Mouse (Mus musculus): ENCODE results near the gene Nptxr. TPM values are rescaled to one million over a fixed set of nuclear protein-coding genes. Genes with fewer than 3 reads are reported as not detected.

Nptxr gene
- total RNA-seq (2014; rRNA removed) (129 and 184 TPM in 2 replicates), polyA plus RNA-seq (2015; fragmentation: Nextera tagmentation; extraction: Ambion mirVana) (41.9 and 87.3 TPM in 2 replicates)

DNA sequence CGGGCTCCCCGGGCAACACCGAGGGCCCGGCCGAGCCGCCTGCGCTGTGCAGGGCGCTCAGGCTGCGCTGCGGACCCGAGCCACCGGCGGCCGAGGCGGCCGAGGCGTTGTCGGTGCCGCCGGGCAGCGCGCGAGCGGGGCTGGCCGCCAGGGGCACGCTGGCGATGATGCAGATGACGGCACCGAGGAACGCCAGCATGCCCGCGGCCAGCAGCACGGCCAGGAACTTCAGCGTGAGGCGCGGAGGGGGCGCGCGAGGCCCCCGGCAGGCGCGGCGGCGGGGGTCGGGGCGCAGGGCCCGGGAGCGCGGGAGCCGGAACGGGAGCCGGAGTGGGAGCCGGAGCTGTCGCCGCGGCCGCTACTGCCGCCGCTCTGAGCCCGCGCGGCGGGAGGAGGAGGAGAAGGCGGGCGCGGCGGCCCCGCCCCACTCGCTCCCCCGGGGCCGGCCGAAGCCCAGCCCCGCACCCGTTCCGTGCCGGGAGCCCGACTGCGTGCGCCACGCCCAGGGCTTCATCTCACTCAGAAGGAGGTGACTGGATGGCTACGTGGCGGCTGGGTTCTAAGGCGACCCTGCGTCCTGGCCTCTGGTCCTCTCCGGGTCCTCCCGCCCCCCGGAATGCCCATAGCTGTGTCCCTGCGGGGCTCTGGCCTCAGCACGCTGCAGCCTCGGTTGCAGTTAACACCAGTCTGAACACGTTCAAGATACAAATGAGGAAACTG lies at the start of gene Nptxr:
Nptxr (minus strand) TSS at position 415 of the 720 bp plus-strand sequence.
- Histone ChIP-seq H3K36me3 (ENCODE audit: insufficient read depth) (no peaks in the 10 kb centered on the region), H3K27me3 (ENCODE audit: insufficient read depth, low read length) (peaks cover 19% of the 10 kb centered on the region), H3K27ac (ENCODE audit: low read depth, low read length) (peak within 1 kb of the TSS; percentile 78), H3K4me1 (ENCODE audit: insufficient read depth) (no peaks in the 10 kb centered on the region; the same call in 1 of the 2 replicates), H3K4me2 (ENCODE audit: low read depth) (peak within 1 kb of the TSS; percentile 86), H3K9ac (peak within 1 kb of the TSS; percentile 70), H3K9me3 (ENCODE audit: low read length) (no peaks in the 10 kb centered on the region), H3K4me3 (ENCODE audit: low read depth, low read length) (peak within 1 kb of the TSS; percentile 63)
- TF ChIP-seq CTCF (IDR thresholded peaks at IDR 0.05; ENCODE audit: low read depth), result no peak; the same call in 1 of the 2 replicates
- DNase-seq, result peak; percentile 75
- peak; percentile 79 for ATAC-seq
- WGBS, result 2% methylated on average over 69 of the region's 91 CpGs

DNA sequence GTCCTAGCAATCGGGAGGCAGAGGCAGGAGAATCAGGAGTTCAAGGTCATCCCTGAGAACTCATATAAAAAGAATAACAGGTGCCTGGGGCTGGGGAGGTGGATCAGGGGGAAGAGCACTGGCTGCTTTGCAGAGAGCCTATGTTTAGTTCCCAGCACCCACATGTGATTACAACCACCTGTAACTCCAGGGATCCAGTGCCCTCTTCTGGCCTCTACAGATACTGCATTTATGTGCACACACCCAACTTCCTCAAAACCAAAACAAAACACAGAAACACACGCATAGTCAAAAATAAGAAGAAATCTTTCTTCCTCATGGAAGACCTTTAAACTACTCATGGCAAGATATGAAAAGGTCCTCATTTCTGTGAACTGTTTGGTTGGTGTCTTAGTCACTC lies 45.6 kb upstream of the Nptxr start:
- Histone ChIP-seq H3K4me3 (ENCODE audit: low read depth, low read length) (no peak overlapping the region), H3K36me3 (ENCODE audit: insufficient read depth) (no peaks in the 10 kb centered on the region), H3K27ac (ENCODE audit: low read depth, low read length) (no peak overlapping the region), H3K27me3 (ENCODE audit: insufficient read depth, low read length) (no peaks in the 10 kb centered on the region), H3K9me3 (ENCODE audit: low read length) (no peaks in the 10 kb centered on the region), H3K4me1 (ENCODE audit: insufficient read depth) (no peaks in the 10 kb centered on the region), H3K4me2 (ENCODE audit: low read depth) (no peak overlapping the region), H3K9ac (no peak overlapping the region)
- no peak for TF ChIP-seq CTCF (IDR thresholded peaks at IDR 0.05; ENCODE audit: low read depth)
- ATAC-seq (no peak), DNase-seq (no peak)
- WGBS, result 93% methylated on average over 2 of the region's 2 CpGs

DNA sequence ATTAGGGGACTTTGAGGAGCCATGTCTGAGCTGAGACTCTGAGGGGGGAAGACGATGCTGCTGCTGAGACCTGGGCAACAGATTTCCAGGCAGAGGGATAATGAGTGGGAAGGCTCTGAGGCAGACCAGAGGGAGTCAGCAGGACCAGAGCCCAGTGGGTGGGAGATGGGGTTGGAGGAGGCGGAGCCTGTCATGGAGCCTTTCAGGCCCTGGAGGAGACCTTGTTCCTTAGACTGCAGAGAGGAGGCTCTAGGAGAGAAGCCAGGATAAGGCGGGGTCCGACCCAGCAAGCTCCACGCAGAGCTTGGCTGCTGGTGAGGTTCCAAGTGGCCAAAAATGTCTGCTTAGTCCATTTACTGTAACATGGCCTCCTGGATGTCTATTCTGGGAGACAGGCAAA lies 42.5 kb upstream of the Nptxr start:
- ATAC-seq (no peak), DNase-seq (no peak)
- Histone ChIP-seq H3K36me3 (ENCODE audit: insufficient read depth) (no peaks in the 10 kb centered on the region), H3K4me1 (ENCODE audit: insufficient read depth) (no peaks in the 10 kb centered on the region), H3K27ac (ENCODE audit: low read depth, low read length) (no peak overlapping the region), H3K4me2 (ENCODE audit: low read depth) (no peak overlapping the region), H3K27me3 (ENCODE audit: insufficient read depth, low read length) (no peaks in the 10 kb centered on the region), H3K9ac (no peak overlapping the region), H3K4me3 (ENCODE audit: low read depth, low read length) (no peak overlapping the region), H3K9me3 (ENCODE audit: low read length) (no peaks in the 10 kb centered on the region)
- WGBS, result 13% methylated on average over 5 of the region's 5 CpGs
- no peak for TF ChIP-seq CTCF (IDR thresholded peaks at IDR 0.05; ENCODE audit: low read depth)

DNA sequence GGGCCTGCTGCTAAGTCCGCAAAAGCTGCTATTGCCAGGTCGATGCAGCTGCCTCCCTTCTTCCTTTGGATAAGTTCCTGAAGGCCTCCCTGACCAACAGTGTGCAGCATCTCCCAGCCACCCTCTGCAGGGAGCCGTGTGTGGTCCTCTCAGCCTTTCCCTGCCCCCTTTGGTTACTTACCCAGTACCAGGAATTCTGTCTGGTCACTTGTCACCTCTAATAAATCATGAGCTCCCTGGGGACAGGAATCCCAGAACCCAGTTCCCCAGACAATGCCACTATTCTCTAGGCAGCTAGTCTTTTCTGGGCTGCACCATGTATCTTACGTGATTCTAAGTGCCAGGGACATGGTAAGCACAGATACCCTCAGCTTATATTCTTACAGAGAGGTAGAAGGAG lies 41.4 kb upstream of the Nptxr start:
- H3K27me3 ChIP-seq (ENCODE audit: insufficient read depth, low read length), result no peaks in the 10 kb centered on the region
- no peak overlapping the region for H3K27ac ChIP-seq (ENCODE audit: low read depth, low read length)
- DNase-seq (no peak), ATAC-seq (no peak)
- no peaks in the 10 kb centered on the region for H3K9me3 ChIP-seq (ENCODE audit: low read length)
- no peak overlapping the region for H3K4me2 ChIP-seq (ENCODE audit: low read depth)
- WGBS, result 74% methylated on average over 4 of the region's 4 CpGs
- H3K9ac ChIP-seq, result no peak overlapping the region
- no peak for TF ChIP-seq CTCF (IDR thresholded peaks at IDR 0.05; ENCODE audit: low read depth)
- H3K4me3 ChIP-seq (ENCODE audit: low read depth, low read length), result no peak overlapping the region
- H3K4me1 ChIP-seq (ENCODE audit: insufficient read depth), result no peaks in the 10 kb centered on the region
- H3K36me3 ChIP-seq (ENCODE audit: insufficient read depth), result no peaks in the 10 kb centered on the region

DNA sequence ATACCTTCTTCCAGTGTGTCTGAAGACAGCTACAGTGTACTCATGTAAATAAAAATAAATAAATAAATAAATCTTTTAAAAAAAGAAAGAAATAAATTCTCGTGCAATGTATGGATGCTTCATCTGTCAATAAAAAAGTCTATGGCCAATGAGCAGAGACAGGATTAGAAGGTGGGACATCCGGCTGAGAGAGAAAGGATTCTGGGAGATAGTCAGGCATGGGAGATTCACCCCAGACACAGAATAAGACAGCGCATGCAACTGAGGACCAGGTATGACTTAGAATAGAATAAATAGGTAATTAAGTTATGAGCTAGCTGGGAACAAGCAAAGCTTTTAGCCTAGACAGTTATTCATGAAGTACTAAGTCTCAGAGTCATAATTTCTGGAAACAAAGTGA lies 38.4 kb upstream of the Nptxr start:
- Histone ChIP-seq H3K4me2 (ENCODE audit: low read depth) (no peak overlapping the region), H3K36me3 (ENCODE audit: insufficient read depth) (no peaks in the 10 kb centered on the region), H3K4me1 (ENCODE audit: insufficient read depth) (no peaks in the 10 kb centered on the region), H3K4me3 (ENCODE audit: low read depth, low read length) (no peak overlapping the region), H3K9ac (no peak overlapping the region), H3K9me3 (ENCODE audit: low read length) (no peaks in the 10 kb centered on the region), H3K27ac (ENCODE audit: low read depth, low read length) (no peak overlapping the region), H3K27me3 (ENCODE audit: insufficient read depth, low read length) (no peaks in the 10 kb centered on the region)
- ATAC-seq, result no peak
- no peak for DNase-seq
- WGBS, result 86% methylated on average over 3 of the region's 3 CpGs
- no peak for TF ChIP-seq CTCF (IDR thresholded peaks at IDR 0.05; ENCODE audit: low read depth)

GRCm38 (mm10) chr15:79840281-79840680 lies 35.7 kb upstream of the Nptxr start:
- Histone ChIP-seq H3K36me3 (ENCODE audit: insufficient read depth) (no peaks in the 10 kb centered on the region), H3K9ac (no peak overlapping the region), H3K4me3 (ENCODE audit: low read depth, low read length) (no peak overlapping the region), H3K27ac (ENCODE audit: low read depth, low read length) (no peak overlapping the region), H3K27me3 (ENCODE audit: insufficient read depth, low read length) (no peaks in the 10 kb centered on the region), H3K4me2 (ENCODE audit: low read depth) (no peak overlapping the region), H3K4me1 (ENCODE audit: insufficient read depth) (no peaks in the 10 kb centered on the region), H3K9me3 (ENCODE audit: low read length) (no peaks in the 10 kb centered on the region)
- DNase-seq, result no peak
- 69% methylated on average over 2 of the region's 2 CpGs for WGBS
- ATAC-seq, result no peak
- no peak for TF ChIP-seq CTCF (IDR thresholded peaks at IDR 0.05; ENCODE audit: low read depth)

DNA sequence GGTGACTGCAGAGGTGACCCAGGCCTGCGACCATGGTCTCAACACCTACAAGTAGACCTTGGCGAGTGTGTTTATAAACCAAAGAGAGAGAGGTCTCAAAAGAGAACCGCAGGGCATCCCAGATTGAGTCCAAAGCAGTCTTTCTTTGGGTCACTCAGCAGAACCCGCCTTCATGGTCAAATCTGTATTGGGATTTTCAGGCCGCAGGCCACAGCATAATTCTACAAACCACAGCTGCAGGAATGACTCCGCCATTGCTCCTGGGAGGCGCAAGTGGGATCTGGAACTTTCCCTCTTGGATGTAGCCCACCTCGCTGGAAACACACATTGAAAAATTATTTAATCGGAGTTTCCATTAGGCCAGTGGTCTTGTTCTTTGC lies 30.3 kb upstream of the Nptxr start:
- no peak for TF ChIP-seq CTCF (IDR thresholded peaks at IDR 0.05; ENCODE audit: low read depth)
- ATAC-seq (no peak), DNase-seq (no peak)
- Histone ChIP-seq H3K4me2 (ENCODE audit: low read depth) (peak overlapping the region; percentile 98), H3K9ac (peak overlapping the region; percentile 88; the same call in 1 of the 2 replicates), H3K4me3 (ENCODE audit: low read depth, low read length) (peak overlapping the region; percentile 75; the same call in 1 of the 2 replicates), H3K27me3 (ENCODE audit: insufficient read depth, low read length) (no peaks in the 10 kb centered on the region), H3K9me3 (ENCODE audit: low read length) (no peaks in the 10 kb centered on the region), H3K4me1 (ENCODE audit: insufficient read depth) (peaks cover 16% of the 10 kb centered on the region), H3K27ac (ENCODE audit: low read depth, low read length) (peak overlapping the region; percentile 97), H3K36me3 (ENCODE audit: insufficient read depth) (peaks cover under 1% of the 10 kb centered on the region)
- 37% methylated on average over 9 of the region's 9 CpGs for WGBS
